Mouse (Mus musculus) MEL (cell line): ENCODE data around the gene Tmem150a.

ENCODE experiments used
- EP300 ChIP-seq, 2 experiments: IDR thresholded peaks; 2 replicates each; pipeline ENCODE4 v1.6.1; 2011; ENCODE audit warnings: improper control_type of control experiment in 2 of 2, low read length in 2 of 2, low read depth in 1 of 2, mild to moderate bottlenecking in 1 of 2
- MAX ChIP-seq: IDR thresholded peaks from 2 replicates; pipeline ENCODE4 v1.6.1; 2011; ENCODE audit warnings: low read length, improper control_type of control experiment
- POLR2A ChIP-seq, 2 experiments: IDR thresholded peaks; 2 replicates each; pipeline ENCODE4 v1.6.1; 2011 to 2012; ENCODE audit warnings: low read length in 2 of 2, mild to moderate bottlenecking in 2 of 2, control low read depth in 1 of 2, improper control_type of control experiment in 1 of 2, low read depth in 1 of 2, moderate library complexity in 1 of 2; ENCODE audit not compliant: control insufficient read depth in 1 of 2, insufficient read depth in 1 of 2, poor library complexity in 1 of 2
- RCOR1 ChIP-seq: IDR thresholded peaks from 2 replicates; pipeline ENCODE4 v1.6.1; 2012; ENCODE audit warnings: low read depth, mild to moderate bottlenecking, inconsistent platforms, low read length, improper control_type of control experiment

- TF ChIP-seq EP300 (IDR thresholded peaks at IDR 0.05; ENCODE audit: low read depth in 1 of 2, low read length in 2 of 2) (no peak), RCOR1 (no peak), POLR2A (IDR thresholded peaks at IDR 0.05; ENCODE audit: control insufficient read depth in 1 of 2, insufficient read depth in 1 of 2, low read depth in 1 of 2, low read length in 2 of 2, poor library complexity in 1 of 2) (no peak), MAX (no peak)
These were observed 39.9 kb upstream of the Tmem150a start for GRCm38 (mm10) chr6:72315384-72315783.
